Mouse (Mus musculus) gastrocnemius, adult 18-20 months (tissue): ENCODE measurements around the gene Tmem184a. TPM values are rescaled to one million over a fixed set of nuclear protein-coding genes. Genes with fewer than 3 reads are reported as not detected.

Experiments
- DNase-seq: peaks from one replicate; pipeline ENCODE4 v3.0.0; 2021; ENCODE audit warnings: low spot score
- total RNA-seq, 2 experiments: library from RNA; stranded (reverse); gene quantifications; 2 replicates each; pipeline ENCODE4 v1.2.3; 2021

The Tmem184a gene
- total RNA-seq, 2 experiments from 2014 or later, result 0.78 to 0.84 TPM

GRCm38 (mm10) chr5:139813963-139814381 lies 5.7 kb downstream of the Tmem184a start:
- no peak for DNase-seq

DNA sequence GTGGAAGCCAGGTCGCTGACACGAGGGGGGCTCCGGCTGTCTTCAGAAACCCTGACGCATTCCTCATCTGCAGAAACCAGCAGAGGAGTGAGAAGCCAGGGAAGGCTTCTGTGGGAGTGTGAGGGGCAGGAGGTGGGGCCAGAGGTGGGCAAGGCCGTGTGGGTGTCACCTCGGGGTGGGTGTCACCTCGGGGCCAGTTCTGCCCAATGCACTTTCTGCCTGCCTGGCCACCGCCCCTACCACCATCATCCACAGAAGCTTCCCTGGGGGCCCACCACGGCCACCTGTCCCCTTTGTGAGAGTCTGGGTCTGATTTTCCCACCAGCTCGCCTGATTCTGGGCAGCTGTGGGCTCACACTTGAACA lies 6.6 kb downstream of the Tmem184a start:
- DNase-seq, result no peak

GRCm38 (mm10) chr5:139812398-139813125 lies 7.2 kb downstream of the Tmem184a start:
- DNase-seq, result no peak

DNA sequence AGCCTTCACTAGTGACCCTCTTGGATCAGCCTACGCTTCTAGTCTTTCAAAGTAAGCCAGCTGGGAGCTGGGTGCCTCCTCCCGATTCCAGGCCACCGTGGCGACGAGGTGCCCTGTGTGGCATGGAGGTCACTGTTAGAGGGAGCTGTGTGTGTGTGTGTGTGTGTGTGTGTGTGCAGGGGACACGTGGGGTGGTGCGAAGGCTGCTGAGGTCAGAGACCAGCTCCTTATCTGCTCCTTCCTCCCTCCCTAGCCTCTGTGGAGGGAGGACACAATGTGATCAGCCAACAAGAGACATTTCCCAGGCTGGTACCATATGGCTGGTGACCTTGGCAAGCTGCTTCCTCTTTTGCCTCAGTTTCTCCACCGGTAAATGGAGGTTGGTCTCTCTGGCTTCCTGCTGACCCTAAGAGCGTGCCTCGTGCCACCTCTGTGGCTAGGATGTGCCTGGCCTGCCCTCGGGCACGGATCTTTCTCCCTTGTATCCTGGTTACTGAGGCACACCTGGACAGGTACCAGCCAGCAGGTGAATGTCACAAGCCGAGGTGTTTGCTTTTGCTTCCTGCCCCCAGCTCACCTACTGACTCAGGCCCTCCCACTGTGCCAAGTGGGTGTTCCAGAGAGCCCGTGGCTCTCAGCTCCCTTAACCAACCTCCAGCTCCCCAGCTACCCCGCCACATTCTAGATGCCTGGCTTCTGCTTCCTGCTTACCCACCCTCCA lies 7.9 kb downstream of the Tmem184a start:
- DNase-seq, result no peak

DNA sequence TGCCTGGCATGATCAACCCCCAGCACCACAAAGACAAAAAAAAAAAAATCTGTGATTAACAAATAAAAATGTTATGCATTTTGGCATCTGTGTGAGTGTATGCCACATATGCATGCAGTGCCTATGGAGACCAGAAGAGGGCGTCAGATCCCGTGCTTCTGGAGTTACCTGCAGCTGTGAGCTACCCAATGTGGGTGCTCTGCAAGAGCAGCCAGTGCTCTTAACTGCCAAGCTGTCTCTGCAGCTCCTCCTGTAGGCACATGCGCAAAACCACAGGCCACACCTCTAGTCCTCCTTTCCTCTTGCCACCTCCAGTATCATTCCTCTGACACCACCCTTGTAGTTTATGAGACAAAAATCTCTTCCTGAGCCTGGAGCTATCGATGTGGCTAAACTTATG lies 10.3 kb downstream of the Tmem184a start:
- no peak for DNase-seq

DNA sequence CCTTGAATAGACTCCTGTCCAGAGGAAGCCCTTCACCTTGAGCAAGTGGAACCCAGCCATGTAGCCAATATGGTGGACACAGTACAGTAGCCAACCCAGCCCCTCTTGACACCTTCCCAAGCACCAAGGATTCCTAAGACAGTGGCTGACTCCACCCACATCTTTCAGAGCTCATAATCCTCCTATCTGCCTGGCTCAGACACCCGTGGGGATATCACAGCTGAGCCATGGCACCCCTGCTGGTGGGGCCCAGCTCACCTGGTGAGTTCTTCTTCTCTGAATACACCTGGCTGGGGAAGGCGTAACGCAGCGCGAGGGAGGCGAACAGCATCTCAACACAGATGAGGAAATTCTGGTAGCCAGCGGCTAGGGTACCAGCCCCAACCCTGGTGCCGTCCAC lies 13.8 kb downstream of the Tmem184a start:
- no peak for DNase-seq

- DNase-seq, result no peak
These were observed 15.1 kb downstream of the Tmem184a start for GRCm38 (mm10) chr5:139804573-139805111.

GRCm38 (mm10) chr5:139804107-139804551 lies 15.6 kb downstream of the Tmem184a start:
- DNase-seq, result no peak

- DNase-seq, result no peak
These were observed 16.1 kb downstream of the Tmem184a start for GRCm38 (mm10) chr5:139803601-139804102.

DNA sequence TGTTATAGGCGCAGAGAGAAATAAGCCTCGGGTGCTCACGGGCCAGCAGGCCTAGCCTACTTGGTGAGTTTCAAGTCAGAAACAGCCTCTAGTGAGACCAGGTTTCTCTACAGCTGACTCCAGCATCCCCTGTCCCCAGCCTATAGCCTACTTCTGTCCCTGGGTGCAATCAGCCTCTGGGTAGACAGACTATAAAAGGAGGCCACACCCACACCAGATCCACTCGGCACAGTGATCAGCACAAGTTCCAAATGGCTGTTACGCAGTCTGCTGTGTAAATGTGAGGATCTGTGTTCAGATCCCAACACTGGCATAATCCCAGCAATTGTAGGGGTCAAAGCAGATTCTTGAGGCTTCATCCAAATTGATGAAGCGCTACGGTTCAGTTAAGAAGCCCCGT lies 16.6 kb downstream of the Tmem184a start:
- DNase-seq, result no peak

DNA sequence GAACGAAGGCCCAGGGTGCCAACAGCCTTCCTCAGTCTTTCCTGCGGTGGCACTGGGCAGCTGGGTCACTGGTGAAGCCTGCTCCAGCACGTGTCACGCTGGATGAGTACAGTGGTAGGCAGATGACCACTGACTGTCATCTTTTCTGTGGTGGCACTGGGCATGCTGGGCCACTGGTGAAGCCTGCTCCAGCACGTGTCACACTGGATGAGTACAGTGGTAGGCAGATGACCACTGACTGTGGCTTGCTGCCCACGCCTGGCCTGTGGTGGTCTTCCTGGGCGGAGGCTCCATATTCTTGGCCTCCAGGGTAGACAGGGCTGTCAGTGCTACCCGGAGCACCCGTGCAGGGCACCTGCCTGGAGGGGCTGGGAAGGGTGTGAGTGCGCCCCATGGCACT lies 17.8 kb downstream of the Tmem184a start:
- no peak for DNase-seq

GRCm38 (mm10) chr5:139801231-139801630 lies 18.5 kb downstream of the Tmem184a start:
- no peak for DNase-seq

- DNase-seq, result no peak
These were observed 19.7 kb downstream of the Tmem184a start for GRCm38 (mm10) chr5:139799801-139800590.

DNA sequence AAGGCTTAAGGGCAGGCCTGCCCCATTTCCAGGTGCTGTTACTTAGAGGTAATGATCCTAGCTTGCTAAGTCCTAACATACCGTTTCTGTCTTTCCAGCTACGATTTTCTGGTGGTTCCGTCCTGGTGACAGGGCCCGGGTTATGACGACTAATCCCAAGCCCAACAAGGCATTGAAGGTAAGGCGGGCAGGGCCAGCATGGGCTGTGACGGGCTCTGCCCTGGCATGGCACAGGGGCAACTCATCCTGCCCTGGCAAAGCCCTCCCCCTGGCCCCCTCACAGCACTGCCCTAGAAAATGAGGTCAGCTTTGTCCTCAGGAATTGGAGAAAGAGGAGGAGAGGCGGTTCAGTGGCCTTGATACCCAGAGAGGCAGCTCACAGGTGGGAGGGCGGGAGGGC lies 20.7 kb downstream of the Tmem184a start:
- no peak for DNase-seq

DNA sequence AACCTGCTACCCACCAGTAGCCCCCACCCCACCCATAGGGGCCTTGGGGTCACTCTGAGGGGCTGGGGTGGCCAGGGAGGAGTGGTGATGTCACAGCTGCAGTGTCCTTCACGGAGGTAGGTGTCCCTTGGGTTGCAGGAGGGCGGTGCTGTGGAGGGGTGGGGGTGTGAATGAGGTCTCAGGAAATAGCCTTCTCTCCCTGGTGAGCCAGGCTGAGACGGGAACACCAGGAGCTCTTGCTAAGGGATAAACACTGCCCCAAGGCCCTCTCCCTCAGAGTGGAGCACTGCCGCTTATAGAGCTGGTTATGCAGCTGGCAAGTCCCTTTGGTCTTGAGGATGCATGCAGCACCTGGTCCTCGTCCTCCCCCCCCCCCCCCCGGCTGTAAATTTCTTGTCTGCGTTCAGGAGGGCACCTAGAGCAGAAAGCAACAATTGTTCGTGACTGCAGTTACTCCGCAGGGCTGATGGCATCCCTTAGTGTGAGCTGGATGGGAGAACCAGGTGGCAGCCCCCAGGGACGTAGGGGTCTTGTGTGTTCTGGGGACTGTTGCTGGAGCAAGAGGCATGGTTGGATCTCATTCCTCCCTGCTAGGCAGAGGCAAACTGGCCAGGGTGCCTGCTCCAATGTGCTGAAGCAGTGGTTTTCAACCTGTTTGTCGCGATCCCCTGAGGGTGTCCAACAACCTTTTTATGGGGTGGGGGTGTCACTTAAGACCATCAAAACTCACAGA lies 21.4 kb downstream of the Tmem184a start:
- DNase-seq, result peak; percentile 58

DNA sequence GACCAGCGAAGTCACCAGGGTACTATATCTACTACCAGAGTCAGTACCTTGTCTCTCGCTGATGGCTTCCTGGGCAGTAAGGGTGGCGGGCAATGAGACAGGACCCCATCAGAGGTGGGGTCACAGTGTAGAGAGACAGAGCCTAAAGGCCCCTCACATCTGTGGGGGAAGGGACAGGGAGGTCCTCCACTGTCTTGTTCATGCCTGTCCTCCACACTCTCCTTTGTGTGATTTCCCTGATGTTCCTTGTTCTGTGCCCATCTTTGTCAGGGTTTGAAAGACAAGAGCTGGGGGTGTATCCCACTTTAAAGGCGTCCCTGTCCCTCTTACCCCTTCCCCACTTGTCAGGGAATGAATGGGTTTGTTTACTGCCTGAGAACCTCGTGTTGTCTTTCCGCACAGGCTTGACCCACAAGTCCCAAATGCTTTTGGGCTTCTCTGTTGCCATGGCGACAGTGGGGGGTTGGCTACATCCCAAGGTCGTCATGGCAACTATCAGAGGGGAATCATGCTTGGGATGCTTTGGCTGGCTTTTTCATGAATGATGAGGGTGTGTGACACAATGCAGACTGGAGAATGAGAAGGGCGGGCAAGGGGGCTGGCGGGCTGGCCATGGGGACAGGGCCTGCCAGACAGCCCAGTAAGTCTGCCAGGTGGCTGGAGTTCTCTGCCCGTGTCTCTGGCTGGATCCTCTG lies 22.1 kb downstream of the Tmem184a start:
- DNase-seq, result peak; percentile 87

GRCm38 (mm10) chr5:139796900-139797299 lies 22.8 kb downstream of the Tmem184a start:
- peak; percentile 96 for DNase-seq

GRCm38 (mm10) chr5:139796001-139796620 lies 23.6 kb downstream of the Tmem184a start:
- peak; percentile 24 for DNase-seq

DNA sequence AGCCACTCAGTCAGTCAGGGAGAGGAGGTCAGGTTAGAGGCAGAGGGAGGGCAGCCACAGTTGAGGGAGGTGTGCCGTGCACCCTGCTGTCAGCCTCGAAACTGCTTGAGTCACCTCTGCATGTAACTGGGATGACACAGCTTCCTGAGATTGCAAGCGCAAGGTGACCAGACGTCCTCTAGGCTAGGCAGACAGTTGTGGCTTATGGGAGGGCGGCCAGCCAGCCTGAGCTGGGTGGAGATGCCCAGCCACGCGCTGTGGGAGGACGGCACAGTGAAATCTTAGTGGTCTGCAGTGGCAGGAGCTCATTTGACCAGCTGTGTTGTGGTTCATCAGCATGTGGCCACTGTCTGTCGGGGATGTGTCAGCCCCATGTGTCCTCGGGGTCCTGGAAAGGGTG lies 24.8 kb downstream of the Tmem184a start:
- peak; percentile 69 for DNase-seq

GRCm38 (mm10) chr5:139794137-139794536 lies 25.6 kb downstream of the Tmem184a start:
- no peak for DNase-seq
